Mouse (Mus musculus) liver, embryonic 11.5 days (tissue): ENCODE data around the gene Mrtfb. TPM values are rescaled to one million over a fixed set of nuclear protein-coding genes. Genes with fewer than 3 reads are reported as not detected.
A peak's percentile ranks its signal among the peaks of the same experiment; 100 is the strongest.

ENCODE experiments used
- ATAC-seq: fragments of 200-750 bp; cut with Nextera tagmentation; replicated peaks from 2 replicates; pipeline ENCODE4 v1.8.0; 2017; ENCODE audit warnings: moderate number of reproducible peaks, mild to moderate bottlenecking, moderate TSS enrichment, moderate library complexity; ENCODE audit not compliant: low FRiP score
- DNase-seq: peaks from one replicate; pipeline ENCODE4 v3.0.0-alpha.2; 2017; ENCODE audit warnings: low spot score
- H3K27ac ChIP-seq: fragments of 300-500 bp; sonication (generic); 2 replicates; pipeline ENCODE4 v1.5.1; 2014; ENCODE audit warnings: mild to moderate bottlenecking, low read depth, low read length, control low read depth
- H3K27me3 ChIP-seq: fragments of 300-500 bp; sonication (generic); replicated peaks from 2 replicates; pipeline ENCODE4 v1.6.1; 2014; ENCODE audit warnings: low read length, mixed read lengths; ENCODE audit not compliant: control insufficient read depth, insufficient read depth
- H3K36me3 ChIP-seq: fragments of 300-500 bp; sonication (generic); 2 replicates; pipeline ENCODE4 v1.6.1; 2014; ENCODE audit warnings: mild to moderate bottlenecking, low read length, moderate library complexity, mixed read lengths; ENCODE audit not compliant: control insufficient read depth, insufficient read depth
- H3K4me1 ChIP-seq: fragments of 300-500 bp; sonication (generic); replicated peaks from 2 replicates; pipeline ENCODE4 v1.6.1; 2014; ENCODE audit warnings: low read length, mixed read lengths; ENCODE audit not compliant: control insufficient read depth, insufficient read depth
- H3K4me2 ChIP-seq: fragments of 300-500 bp; sonication (generic); 2 replicates; pipeline ENCODE4 v1.6.1; 2014; ENCODE audit warnings: mild to moderate bottlenecking, control low read depth, moderate library complexity
- H3K4me3 ChIP-seq: fragments of 300-500 bp; sonication (generic); 2 replicates; pipeline ENCODE4 v1.5.1; 2014; ENCODE audit warnings: low read depth, low read length, control low read depth
- H3K9ac ChIP-seq: fragments of 300-500 bp; sonication (generic); 2 replicates; pipeline ENCODE4 v1.6.1; 2014; ENCODE audit warnings: low read depth, low read length, control low read depth
- H3K9me3 ChIP-seq: fragments of 300-500 bp; sonication (generic); 2 replicates; pipeline ENCODE4 v1.6.1; 2016; ENCODE audit warnings: low read length, inconsistent platforms, mixed read lengths; ENCODE audit not compliant: control insufficient read depth
- WGBS: fragments of 180-500 bp; shearing (Covaris S2); extraction: QIAGEN DNeasy Blood & Tissue Kit; methylation state at CpG from one replicate; pipeline ENCODE4 v1.1.7; 2014; 5-methylcytosine and 5-hydroxymethylcytosine counted together
- microRNA counts: library from miRNA; unstranded; fragments of <30 nt; microRNA quantifications from one replicate; lab custom pipeline; 2015
- microRNA-seq: library from miRNA; unstranded; fragments of <30 nt; microRNA quantifications from one replicate; pipeline ENCODE4, GENCODE M21; 2017; ENCODE audit warnings: borderline number of aligned reads
- polyA plus RNA-seq: library from polyadenylated mRNA; unstranded; fragments of >200 nt; fragmentation: Nextera tagmentation; extraction: Ambion mirVana; gene quantifications from 2 replicates; pipeline ENCODE4 v1.2.1, GENCODE M21; 2014

Gene Mrtfb
- polyA plus RNA-seq, 1 experiment from 2014 or later = 14.8 TPM

- no peak for DNase-seq
- Histone ChIP-seq H3K36me3 (no peaks in the 10 kb centered on the region), H3K9me3 (no peaks in the 10 kb centered on the region), H3K27me3 (no peaks in the 10 kb centered on the region), H3K9ac (no peak overlapping the region), H3K27ac (no peak overlapping the region), H3K4me1 (no peaks in the 10 kb centered on the region), H3K4me3 (no peak overlapping the region), H3K4me2 (no peak overlapping the region)
- no peak for ATAC-seq
These were observed 199.3 kb downstream of the Mrtfb start for GRCm38 (mm10) chr16:13455560-13455959.

GRCm38 (mm10) chr16:13458556-13458955, 202.3 kb downstream of the Mrtfb start:
- Histone ChIP-seq H3K27me3 (no peaks in the 10 kb centered on the region), H3K4me2 (no peak overlapping the region), H3K4me3 (no peak overlapping the region), H3K4me1 (no peaks in the 10 kb centered on the region), H3K9me3 (no peaks in the 10 kb centered on the region), H3K9ac (no peak overlapping the region), H3K36me3 (no peaks in the 10 kb centered on the region), H3K27ac (no peak overlapping the region)
- DNase-seq = no peak
- peak; percentile 60; the same call in 1 of the 2 replicates for ATAC-seq

- H3K27me3 ChIP-seq = no peaks in the 10 kb centered on the region
These were observed 203.8 kb downstream of the Mrtfb start for GRCm38 (mm10) chr16:13460071-13460470.

GRCm38 (mm10) chr16:13460777-13461408, 204.6 kb downstream of the Mrtfb start:
- Histone ChIP-seq H3K9me3 (no peaks in the 10 kb centered on the region), H3K36me3 (no peaks in the 10 kb centered on the region), H3K4me1 (no peaks in the 10 kb centered on the region), H3K9ac (no peak overlapping the region), H3K27me3 (no peaks in the 10 kb centered on the region), H3K4me2 (no peak overlapping the region), H3K27ac (no peak overlapping the region), H3K4me3 (no peak overlapping the region)
- WGBS = 74% methylated on average over 3 of the region's 3 CpGs
- DNase-seq = no peak
- ATAC-seq = no peak

More at GRCm38 (mm10) chr16:13460071-13460470, 203.8 kb downstream of the Mrtfb start:
- Histone ChIP-seq H3K27ac (no peak overlapping the region), H3K9me3 (no peaks in the 10 kb centered on the region), H3K36me3 (no peaks in the 10 kb centered on the region), H3K4me3 (no peak overlapping the region), H3K9ac (no peak overlapping the region), H3K4me1 (no peaks in the 10 kb centered on the region), H3K4me2 (no peak overlapping the region)
- DNase-seq = no peak
- 76% methylated on average over 1 of the region's 1 CpGs for WGBS
- ATAC-seq = no peak

- no peaks in the 10 kb centered on the region for H3K9me3 ChIP-seq
- H3K27me3 ChIP-seq = no peaks in the 10 kb centered on the region
- WGBS = 79% methylated on average over 5 of the region's 5 CpGs
- DNase-seq (no peak), ATAC-seq (no peak)
- no peaks in the 10 kb centered on the region for H3K36me3 ChIP-seq
- H3K4me2 ChIP-seq = no peak overlapping the region
- H3K4me1 ChIP-seq = no peaks in the 10 kb centered on the region
- no peak overlapping the region for H3K9ac ChIP-seq
- no peak overlapping the region for H3K27ac ChIP-seq
- no peak overlapping the region for H3K4me3 ChIP-seq
These were observed 208.4 kb downstream of the Mrtfb start for GRCm38 (mm10) chr16:13464662-13465061.

MicroRNAs encoded within 50 kb of the gene (microRNA counts, 519-probe panel; counts per million panel counts)
- 4,816 counts per million, percentile 36 among the panel's probes with 10 or more counts for microRNA mmu-miR-193b (lab: Ali Mortazavi, UCI)

Small RNA genes within 50 kb of the gene (microRNA-seq; reads per million reads assigned to microRNA genes)
- gene Mir193b (117 reads per million, percentile 50 among the genes with 10 or more reads in this experiment), gene Mir365-1 (6.0 reads per million, percentile 16 among the genes with 10 or more reads in this experiment)

Other genes starting within 250 kb of the Mrtfb start
- 11.9 and 12.9 TPM in 2 replicates for gene Ercc4, start 146.8 kb upstream of the Mrtfb start, polyA plus RNA-seq